Mouse (Mus musculus) megakaryocyte, adult 5-6 weeks (primary cell): Measurements from ENCODE around the gene Heatr1. TPM values are rescaled to one million over a fixed set of nuclear protein-coding genes. Genes with fewer than 3 reads are reported as not detected.
A peak's percentile ranks its signal among the peaks of the same experiment; 100 is the strongest.

Source experiments
- ATAC-seq: 2 replicates; pipeline ENCODE4 v1.8.0; 2016; ENCODE audit warnings: mild to moderate bottlenecking, inconsistent platforms; ENCODE audit not compliant: poor library complexity, severe bottlenecking
- total RNA-seq, 2 experiments: library from RNA; stranded (forward) in 1 of 2; stranded (reverse) in 1 of 2; fragments of 153-499, 151-499 nt in 1 of 2; fragments of 221-1000, 200-1000 nt in 1 of 2; gene quantifications; 2 replicates each; pipeline versions ENCODE4 v1.2.3 to v1.2.4; 2015 to 2017

Heatr1 gene
- total RNA-seq (2015) (15.8 and 18.7 TPM in 2 replicates), total RNA-seq (2017) (38.3 and 52.8 TPM in 2 replicates)

DNA sequence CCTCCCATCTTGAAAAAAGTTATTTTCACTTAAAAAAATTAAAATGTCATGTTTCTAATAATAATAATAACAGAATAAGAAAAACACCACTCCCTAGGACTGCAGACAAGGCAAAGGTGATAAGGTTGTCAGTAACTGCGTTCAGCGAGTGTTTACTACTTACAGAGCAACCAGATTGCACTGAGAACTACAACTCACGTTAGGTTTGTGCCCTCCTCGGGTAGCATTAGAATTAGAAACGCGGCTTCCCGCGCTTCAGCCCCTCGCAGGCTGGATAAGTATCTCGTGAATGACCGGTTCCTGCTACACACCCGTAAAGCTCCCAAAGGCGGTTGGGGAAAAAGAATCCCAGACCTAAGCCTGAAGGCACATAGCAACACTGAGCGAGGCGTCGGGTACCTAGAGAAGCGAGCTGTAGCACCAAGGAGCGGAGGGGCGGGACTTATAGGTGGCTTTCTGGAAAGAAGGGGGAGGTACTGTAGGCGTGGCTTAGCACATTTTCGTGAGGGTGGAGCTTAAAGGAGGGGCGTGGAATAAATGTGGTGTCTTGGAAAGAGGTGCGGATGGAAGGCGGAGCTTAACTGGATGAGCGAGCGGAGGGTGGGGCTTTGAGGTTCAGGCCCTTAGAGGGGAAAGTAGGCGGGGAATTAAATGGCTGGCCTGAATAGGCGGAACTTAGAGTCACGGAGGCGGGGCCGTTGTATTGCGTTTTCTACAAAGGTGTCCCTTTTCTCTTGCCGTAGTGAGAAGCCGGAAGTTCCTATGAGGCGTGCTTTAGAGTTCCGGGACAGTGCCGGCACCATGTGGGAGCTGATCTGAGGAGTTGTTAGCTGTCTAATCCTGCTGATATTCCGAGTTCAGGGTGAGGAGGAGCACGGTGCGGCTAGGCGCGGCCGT is at the start of gene Heatr1:
Heatr1 (plus strand) TSS at position 419 of the 897 bp plus-strand sequence.
- ATAC-seq = peak; percentile 93

DNA sequence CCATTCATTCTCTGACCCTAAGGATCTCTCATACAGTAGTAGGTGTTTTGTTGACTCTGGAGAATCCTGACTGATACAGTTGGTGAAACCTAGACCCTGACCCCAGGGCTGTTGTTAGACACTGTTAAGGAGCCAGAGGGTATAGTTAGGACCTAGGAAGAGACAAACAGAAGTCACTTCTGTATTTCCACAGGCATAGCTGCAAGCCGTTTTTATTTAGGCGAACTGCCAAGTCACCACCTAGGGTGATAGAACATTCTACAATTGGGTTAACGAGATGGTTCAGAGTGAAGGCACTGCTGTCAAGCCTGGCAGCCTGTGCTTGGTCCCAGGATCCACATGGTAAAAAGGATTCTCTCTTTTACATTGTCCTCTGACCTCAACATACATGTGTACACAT is 48.0 kb upstream of the Heatr1 start:
- ATAC-seq = no peak

DNA sequence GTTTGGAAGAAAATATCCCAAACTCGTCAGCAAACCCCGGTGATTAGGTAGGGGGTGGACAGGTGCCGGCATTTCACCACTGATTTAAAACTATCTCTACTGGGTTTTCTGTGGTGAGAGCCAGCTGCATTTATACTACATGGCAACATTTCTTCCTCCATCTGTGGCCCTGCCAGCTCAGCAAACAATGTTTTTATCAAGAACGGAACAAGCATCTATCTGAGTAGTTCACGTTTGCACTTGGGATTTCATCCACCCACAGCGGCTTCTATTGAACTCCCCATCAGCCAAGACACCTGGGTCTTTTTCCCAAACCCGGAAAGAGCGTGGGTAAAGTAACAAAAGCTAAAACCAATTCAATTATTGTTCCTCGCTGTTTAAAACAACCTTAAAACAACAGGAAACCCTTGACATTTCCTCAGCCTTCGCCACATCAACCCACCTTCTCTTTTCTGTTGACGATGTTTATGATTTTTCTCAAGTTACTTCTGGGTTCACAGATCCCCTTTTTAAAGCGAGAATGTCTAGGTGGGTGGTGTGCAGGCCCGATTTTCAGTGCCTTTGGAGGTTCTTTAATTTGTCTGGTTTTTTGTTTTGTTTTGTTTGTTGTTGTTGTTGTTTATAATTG is 45.5 kb upstream of the Heatr1 start:
- no peak for ATAC-seq

DNA sequence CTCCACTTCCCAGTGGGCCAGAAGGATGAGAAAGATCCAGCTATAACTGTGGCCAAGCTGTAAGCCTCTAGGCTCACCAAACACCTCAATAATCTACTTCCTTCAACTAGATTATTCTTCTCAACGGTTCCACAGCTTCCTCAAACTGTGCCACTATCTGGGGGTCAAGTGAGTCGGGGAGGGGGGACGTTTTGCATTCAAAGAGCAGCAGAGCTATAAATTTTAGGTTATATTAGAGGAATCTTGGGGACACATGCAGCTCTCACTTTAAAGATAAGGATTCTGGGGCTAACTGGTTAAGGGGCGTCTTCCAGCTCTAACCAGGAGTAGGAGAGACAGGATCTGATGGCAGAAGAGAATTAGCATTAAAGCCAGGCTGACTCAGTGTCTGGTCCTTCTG is 38.6 kb upstream of the Heatr1 start:
- ATAC-seq = no peak

DNA sequence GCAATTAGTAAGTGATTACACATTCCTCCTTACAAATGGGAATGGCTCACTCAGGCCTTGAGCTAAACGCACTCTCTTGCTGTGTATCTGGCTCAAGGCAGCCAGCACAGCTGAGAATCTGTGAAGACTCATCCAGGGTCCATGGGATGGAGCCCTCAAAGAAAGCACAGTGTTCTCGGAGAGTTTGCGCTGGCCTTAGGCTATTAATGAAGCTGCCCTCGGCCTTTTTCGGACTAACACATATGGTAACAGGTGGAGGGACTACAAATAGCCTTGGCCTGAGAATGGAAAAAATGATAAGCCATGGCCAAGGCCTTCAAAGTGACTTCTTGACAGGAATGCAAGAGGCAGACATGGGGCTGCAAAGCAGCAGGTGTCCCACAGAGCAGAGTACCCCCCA is 37.3 kb upstream of the Heatr1 start:
- no peak for ATAC-seq

DNA sequence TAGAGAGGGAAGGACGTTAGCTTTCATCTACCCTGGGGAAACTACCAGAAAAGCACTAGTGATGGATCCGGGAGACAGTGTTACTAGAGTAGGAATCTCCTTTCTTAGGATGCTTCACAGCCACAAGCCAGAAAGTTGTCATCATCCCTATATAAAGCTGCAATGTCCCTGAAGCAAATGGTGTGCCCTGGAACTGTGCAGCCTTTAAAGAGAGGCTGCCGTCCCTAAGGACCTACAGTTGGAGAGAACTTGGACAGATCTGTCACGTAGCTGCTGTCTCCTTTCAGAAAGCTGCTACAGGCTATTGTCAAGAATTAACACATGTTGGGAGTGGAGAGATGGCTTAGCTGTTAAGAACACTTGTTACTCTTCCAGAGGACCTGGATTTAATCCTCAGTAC is 33.3 kb upstream of the Heatr1 start:
- ATAC-seq = no peak

DNA sequence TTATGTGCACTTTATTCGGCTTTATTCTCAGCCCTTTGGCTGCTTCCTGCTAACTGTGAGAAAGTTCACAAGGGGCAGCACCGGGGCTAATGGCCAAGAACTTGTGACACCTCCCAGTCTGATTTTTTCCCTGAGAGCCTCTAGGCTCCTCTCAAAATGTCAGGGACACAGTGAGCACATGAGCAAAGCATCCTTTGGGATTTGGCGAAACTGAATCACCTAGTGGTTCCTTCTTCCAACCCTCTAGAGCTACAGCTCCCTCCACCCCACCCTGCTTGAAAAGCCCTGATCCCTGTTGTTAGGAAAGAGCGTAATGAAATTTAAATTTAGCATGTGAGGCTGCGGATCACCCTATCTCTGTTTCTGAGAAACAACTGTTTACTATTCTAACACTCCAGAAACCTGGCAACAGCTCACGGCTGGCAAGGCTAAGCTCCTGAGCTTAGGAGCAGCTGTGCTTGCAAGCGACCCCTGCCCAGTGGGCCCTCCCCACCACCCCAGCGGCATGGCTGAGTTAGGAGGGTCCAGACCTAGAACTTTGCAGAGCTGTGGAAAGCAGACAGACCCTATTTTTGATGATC is 25.7 kb upstream of the Heatr1 start:
- ATAC-seq = no peak

DNA sequence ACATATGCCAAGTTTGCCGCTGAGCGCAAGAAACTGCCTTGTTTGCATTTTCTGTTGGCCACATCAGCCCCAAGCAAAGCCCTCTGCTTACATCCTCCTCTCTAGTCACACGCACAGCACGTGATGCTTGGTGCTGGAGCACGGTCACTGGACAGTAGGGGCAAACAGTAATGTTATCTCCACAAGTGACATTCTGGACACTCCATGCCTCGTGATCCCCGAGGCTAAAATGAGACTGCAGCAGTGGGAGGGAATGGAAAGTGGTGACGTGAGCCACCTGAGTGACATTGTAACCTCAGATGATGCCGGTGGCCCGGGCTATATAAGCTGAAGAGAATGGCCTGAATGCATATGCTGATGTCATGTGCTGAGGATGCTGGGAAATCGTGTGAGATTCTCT is 24.9 kb upstream of the Heatr1 start:
- no peak for ATAC-seq

DNA sequence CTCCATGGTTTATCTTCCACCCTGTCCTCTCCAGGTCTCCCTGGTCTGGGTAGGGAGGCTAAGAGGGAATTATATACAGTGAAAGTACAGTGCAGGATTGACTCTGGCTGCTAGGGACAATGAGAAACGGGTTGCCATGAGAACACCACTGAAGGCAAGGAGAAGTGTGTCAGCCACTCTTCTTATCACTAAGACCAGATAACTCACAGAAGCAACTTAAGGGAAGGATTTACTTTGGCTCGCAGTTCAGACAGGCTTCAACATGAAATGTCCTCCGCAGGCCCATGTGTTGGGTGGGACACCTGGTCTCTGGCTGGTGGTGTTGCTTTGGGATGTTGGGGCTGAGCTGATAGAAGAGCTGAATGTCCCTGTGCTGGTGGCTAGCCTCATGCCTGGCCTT is 22.1 kb upstream of the Heatr1 start:
- ATAC-seq = no peak

DNA sequence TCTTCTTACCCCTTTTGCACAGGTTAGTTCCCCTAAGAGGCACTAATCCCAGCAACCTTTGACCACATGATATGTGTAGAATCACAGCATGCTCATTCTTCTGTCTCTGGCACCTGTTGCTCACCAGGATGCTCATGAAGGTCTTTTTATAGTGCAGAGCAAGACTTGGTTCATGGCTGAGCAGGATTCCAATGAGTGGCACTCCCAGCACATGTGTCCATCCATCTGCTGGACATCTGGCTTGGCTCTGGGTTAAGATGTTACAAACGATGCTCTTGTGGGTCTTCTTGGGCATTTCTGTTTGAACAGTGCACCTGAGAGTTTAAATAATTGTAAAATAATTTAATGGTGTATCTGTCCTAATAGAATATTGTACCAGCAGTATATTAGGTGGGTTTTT is 18.0 kb upstream of the Heatr1 start:
- ATAC-seq = no peak

DNA sequence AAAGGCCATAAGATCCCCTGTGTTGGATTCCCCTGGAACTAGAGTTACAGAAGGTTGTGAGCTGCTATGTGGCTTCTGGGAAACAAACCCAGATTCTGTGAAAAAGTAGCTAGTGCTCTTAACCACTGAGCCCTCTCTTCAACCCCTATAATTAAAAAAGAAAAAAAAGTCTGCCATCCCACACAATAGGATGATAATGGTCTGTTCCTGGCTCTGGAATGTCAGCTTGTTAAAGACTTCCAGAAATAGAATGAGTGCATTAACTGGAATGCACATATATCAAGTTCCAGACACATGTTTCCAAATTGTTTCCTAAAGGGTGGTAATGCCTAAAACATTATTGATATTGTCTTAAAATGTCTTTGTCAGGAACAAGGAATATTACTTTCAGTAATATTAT is 10.0 kb upstream of the Heatr1 start:
- ATAC-seq = no peak

DNA sequence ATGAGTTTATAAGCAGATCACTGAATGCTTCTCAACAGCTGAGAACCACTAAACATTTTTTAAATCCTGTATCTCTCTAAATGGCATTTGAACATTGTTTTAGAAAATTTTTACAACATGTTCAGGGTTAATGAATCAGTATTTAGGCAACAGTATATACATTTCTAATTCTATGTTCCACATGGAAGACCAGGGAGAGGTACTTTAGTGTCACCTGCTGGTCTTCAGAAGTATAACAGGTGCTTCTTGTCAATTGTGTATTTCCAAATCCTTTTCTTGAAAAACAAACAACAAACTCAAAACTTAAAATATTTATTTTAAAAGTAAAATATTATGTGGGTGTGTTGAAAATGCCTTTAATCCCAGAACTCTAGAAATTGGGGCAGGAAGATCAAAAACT is 8.5 kb upstream of the Heatr1 start:
- ATAC-seq = 0 out of 2 replicates have a peak, but pooled peaks have one; percentile 59

DNA sequence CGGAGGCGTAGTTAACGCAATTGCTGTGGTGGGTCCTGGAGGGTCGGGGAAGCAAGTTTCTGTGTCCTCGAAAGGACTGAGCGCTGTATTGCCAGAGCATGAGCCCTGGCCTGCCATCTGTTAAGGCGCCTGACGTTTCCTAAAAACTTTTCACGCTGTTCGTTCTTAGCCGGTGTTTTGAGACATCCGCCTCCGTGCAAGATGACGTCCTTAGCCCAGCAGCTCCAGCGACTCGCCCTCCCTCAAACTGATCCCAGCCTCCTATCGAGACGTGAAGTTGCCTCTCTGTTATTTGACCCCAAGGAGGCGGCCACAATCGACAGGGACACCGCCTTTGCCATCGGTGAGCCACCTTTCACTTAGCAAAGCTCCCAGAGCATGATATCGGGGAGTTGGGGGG is 744 bp downstream of the Heatr1 start:
- ATAC-seq = peak; percentile 22

DNA sequence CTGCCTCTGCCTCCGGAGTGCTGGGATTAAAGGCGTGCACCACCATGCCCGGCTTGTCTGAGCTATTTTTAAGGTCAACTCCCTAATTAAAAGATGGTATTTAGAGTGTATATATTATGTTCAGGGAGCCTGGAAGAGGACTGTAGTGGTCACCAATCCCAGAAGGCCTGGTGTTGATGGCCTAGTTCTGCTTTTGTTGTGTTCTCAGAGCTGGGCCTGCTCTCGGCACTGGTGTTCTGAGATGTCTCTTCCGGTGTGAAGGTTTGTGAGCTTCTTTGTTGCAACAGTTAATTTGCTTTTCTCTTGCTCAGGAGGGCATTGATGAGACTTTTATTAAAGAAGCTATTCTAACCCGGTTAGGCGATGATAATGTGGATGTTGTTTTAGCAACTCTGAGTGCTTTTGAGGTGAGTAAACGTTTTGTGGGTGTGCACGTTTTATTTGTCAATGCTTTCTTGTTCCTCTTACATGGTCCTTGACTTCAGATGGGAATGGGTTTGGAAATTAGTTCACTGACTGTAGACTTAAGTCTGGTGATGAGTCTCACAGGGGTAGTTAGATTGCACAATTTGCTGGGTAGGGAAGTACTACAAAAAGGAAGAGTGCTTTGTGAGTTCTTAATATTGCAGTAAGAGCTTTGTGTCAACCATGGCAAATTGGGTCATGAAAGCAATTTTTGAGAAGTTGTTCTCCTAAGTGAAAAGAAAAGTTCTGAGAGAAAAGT is 13.7 kb downstream of the Heatr1 start:
- ATAC-seq = peak; percentile 81

DNA sequence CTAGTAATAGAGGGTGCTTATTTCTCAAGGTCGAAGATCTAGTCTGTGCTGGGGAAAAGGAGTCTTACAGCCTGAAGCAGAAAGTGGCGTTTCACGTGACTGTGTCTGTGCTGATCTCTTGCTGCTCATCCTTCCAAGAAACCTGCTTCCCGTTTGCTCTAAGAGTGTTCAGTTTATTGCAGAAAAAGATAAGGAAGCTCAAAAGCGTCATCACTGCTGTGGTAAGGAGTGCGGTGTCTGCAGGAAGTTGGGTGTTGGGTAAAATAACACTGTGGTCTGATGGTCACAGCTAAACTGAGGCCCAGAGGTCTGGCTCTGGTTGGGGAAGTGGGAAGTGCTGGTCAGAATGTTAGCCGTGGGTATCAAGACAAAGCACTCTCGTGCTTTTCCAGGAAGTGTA is 17.2 kb downstream of the Heatr1 start:
- ATAC-seq = peak; percentile 85

DNA sequence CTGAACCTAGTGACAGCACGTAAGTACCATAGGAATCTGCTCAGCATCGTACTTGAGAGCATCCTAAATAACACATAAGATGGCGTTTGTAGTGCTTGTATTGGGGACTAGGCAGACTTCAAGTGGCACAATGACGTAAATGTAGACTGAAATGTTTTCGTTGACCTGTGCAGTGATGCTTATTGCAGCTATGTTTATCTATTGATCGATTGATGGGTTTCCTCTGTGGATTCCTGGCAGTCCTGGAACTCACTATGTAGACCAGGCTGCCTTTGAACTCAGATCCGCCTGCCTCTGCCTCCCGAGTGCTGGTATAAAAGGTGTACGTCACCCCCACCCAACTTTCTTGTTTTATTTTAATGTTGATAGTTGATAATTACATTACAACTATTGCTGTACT is 25.8 kb downstream of the Heatr1 start:
- no peak for ATAC-seq

DNA sequence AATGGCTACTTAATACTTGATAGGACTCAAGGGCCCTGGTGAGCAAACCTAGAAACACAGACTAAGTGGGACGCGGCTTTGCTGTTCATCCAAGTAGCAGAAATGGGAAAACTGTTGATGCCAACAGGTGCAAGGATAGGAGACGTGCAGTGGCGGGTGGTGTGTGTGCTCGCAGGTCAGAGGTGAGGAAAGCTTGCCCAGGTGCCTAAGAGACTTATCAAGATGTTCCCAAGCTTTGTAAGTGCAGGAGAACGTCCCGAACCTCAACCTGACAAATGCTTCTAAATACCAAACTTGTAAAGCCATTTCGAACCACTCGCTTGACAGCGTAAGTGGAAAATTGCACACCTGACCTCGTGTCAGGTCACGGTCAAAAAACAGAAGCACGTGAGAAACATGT is 33.7 kb downstream of the Heatr1 start:
- no peak for ATAC-seq

DNA sequence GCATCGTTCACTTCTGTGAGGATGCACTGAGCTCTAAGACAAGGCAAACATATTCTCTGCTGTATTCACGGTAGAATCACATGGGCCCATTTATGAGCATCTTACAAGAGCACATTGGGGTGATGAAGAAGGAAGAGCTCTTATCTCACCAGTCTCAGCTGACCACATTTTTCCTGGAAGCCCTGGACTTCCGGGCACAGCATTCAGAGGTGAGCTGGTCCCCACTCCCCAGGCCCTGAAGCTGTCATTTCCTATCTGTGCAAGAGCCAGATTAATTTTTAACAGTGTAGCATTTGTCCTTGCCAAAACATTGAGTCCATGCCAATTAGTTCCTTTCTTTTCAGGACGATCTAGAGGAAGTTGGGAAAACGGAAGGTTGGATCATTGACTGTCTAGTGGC is 39.0 kb downstream of the Heatr1 start:
- no peak for ATAC-seq

DNA sequence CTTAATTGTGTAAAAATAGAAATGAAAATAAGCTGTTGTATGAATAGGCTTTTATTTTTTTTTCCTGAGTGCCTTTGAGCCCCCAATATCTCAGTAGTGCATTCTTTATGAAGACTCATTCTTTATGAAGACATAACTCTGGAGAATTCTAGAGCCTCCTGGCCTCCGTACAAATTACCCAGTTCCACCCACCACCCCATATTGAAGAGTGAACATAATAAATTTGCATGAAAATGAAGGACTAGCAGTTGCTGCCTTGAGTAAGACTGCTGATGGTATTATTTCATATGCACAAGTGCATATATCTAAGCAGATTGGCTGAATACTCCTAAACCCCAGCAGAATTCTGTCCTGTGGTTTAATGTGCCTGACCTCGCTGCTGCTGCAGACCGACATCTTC is 44.8 kb downstream of the Heatr1 start:
- ATAC-seq = no peak

DNA sequence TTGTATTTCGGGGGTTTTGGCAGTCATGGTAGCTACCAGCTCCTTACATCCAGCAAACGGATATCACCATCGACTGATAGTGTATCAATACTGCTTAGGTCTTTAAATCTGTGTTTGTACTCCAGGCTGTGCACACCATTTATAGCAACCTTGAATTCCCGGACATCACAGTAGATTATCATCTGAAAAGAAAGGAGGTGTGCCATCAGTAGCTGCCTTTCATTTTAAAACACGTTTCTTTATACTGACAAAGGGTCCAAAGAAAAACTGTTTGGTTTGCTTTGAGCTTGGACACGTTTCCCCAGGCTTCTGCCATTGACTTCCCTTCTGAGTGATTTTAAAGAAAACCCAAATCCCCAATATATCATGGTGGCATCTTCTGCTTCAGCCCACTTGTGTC is 46.0 kb downstream of the Heatr1 start:
- ATAC-seq = no peak

DNA sequence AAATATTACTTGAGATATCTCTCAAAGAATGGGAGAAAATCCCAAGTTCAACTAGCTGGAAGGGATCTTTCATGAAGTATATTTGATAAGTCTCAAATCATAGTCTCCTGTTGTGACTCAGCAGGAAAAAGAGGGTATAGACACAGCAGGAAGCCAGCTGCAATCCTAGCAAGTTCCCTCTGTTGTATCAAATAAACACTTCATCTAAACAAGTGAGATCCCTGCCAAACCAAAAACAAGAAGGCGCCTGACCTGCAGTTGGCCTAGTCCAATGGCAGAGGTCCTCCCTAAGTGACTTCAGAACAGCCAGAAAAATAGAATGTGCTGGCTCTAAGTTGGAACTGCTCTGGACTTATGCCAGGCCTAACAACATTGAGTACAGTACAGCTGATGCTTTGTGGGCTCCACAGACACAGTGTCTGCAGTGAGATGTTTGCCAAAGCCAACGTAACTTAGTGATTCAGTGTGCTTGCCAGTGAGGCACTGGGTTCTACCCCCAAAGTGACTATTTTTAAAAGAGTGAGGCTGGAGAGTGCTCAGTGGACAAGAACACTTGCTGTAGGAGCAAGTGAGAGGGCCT is 47.3 kb downstream of the Heatr1 start:
- no peak for ATAC-seq
